Mouse (Mus musculus) cortical plate, adult 2 months (tissue): ENCODE results near the gene Top1.

Experiments used
- CTCF ChIP-seq: fragments of 200-500 bp; IDR thresholded peaks from 2 replicates; pipeline ENCODE4 v1.5.1; 2011; ENCODE audit warnings: mild to moderate bottlenecking, control low read depth, low read length; ENCODE audit not compliant: insufficient read depth; ENCODE audit errors: extremely low read depth
- POLR2A ChIP-seq: fragments of 200-500 bp; IDR thresholded peaks from 2 replicates; pipeline ENCODE4 v1.6.1; 2011; ENCODE audit warnings: mild to moderate bottlenecking, low read length, control low read depth; ENCODE audit not compliant: insufficient read depth; ENCODE audit errors: extremely low read depth

- TF ChIP-seq CTCF (no peak), POLR2A (no peak)
These were observed 7.5 kb downstream of the Top1 start for GRCm38 (mm10) chr2:160653218-160653617.
